Mouse (Mus musculus) megakaryocyte, embryonic 14.5 days (primary cell): Measurements from ENCODE around the gene Ppp1r16b.

ENCODE experiments used
- FLI1 ChIP-seq: IDR thresholded peaks from 2 replicates; pipeline ENCODE4 v1.6.1; 2012; ENCODE audit warnings: low read length, inconsistent platforms, mixed read lengths
- GATA1 ChIP-seq: IDR thresholded peaks from 3 replicates; pipeline ENCODE4 v1.6.1; 2012; ENCODE audit warnings: mixed read lengths, low read length, inconsistent platforms, borderline replicate concordance

DNA sequence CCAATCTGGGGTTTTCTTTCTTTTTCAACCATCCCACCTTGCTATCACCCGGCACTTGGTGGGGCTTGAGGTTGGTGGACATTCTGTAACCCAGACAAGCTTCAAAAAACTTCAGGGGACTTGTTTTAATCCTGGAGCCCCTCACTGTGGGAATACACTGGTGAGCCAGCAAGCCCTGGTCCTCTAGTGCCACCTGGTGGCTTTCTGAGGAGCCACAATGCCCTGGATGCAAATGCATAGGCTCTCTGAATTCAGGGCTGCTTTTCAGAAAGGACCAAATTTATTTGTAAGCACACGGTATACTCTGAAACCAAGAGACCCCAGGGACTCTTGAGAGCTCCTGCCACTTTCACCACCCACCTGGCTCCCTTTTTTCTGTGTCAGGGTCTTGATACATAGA lies 23.3 kb upstream of the Ppp1r16b start:
- TF ChIP-seq GATA1 = no peak
- TF ChIP-seq FLI1 = no peak
